Mouse (Mus musculus) embryonic facial prominence, embryonic 11.5 days (tissue): ENCODE measurements at regions not wholly inside any gene's neighbourhood (a gene's known extent, or its start where the extent isn't known, plus 50 kb on each side); places are given as distances from the start of the nearest gene placed in this dataset.

Source experiments
- ATAC-seq: fragments of 200-750 bp; cut with Nextera tagmentation; replicated peaks from 2 replicates; pipeline ENCODE4 v1.8.0; 2017; ENCODE audit warnings: low read depth; ENCODE audit not compliant: insufficient number of reproducible peaks, low FRiP score, low TSS enrichment
- DNase-seq: peaks from one replicate; pipeline ENCODE4 v3.0.0-alpha.2; 2015; ENCODE audit warnings: low spot score
- H3K27ac ChIP-seq: fragments of 300-500 bp; sonication (generic); replicated peaks from 2 replicates; pipeline ENCODE4 v1.5.1; 2014; ENCODE audit warnings: mild to moderate bottlenecking, low read depth, low read length, control low read depth
- H3K27me3 ChIP-seq: fragments of 300-500 bp; sonication (generic); 2 replicates; pipeline ENCODE4 v1.6.1; 2014; ENCODE audit warnings: mild to moderate bottlenecking, low read length, moderate library complexity, mixed read lengths; ENCODE audit not compliant: control insufficient read depth, insufficient read depth
- H3K36me3 ChIP-seq: fragments of 300-500 bp; sonication (generic); replicated peaks from 2 replicates; pipeline ENCODE4 v1.6.1; 2014; ENCODE audit warnings: low read depth, mild to moderate bottlenecking, low read length, moderate library complexity, mixed read lengths; ENCODE audit not compliant: control insufficient read depth, insufficient read depth
- H3K4me1 ChIP-seq: fragments of 300-500 bp; sonication (generic); 2 replicates; pipeline ENCODE4 v1.6.1; 2014; ENCODE audit warnings: low read length, mixed read lengths; ENCODE audit not compliant: control insufficient read depth, insufficient read depth
- H3K4me2 ChIP-seq: fragments of 300-500 bp; sonication (generic); 2 replicates; pipeline ENCODE4 v1.6.1; 2014; ENCODE audit warnings: low read depth, mild to moderate bottlenecking, control low read depth, low read length, moderate library complexity
- H3K4me3 ChIP-seq: fragments of 300-500 bp; sonication (generic); 2 replicates; pipeline ENCODE4 v1.5.1; 2014; ENCODE audit warnings: low read depth, low read length, control low read depth
- H3K9ac ChIP-seq: fragments of 300-500 bp; sonication (generic); replicated peaks from 2 replicates; pipeline ENCODE4 v1.6.1; 2014; ENCODE audit warnings: mild to moderate bottlenecking, control low read depth, low read length
- H3K9me3 ChIP-seq: fragments of 300-500 bp; sonication (generic); replicated peaks from 2 replicates; pipeline ENCODE4 v1.6.1; 2016; ENCODE audit warnings: mild to moderate bottlenecking, low read length, inconsistent platforms, mixed read lengths; ENCODE audit not compliant: control insufficient read depth
- WGBS: fragments of 180-500 bp; shearing (Covaris S2); extraction: QIAGEN DNeasy Blood & Tissue Kit; methylation state at CpG from one replicate; pipeline ENCODE4 v1.1.7; 2014; 5-methylcytosine and 5-hydroxymethylcytosine counted together

DNA sequence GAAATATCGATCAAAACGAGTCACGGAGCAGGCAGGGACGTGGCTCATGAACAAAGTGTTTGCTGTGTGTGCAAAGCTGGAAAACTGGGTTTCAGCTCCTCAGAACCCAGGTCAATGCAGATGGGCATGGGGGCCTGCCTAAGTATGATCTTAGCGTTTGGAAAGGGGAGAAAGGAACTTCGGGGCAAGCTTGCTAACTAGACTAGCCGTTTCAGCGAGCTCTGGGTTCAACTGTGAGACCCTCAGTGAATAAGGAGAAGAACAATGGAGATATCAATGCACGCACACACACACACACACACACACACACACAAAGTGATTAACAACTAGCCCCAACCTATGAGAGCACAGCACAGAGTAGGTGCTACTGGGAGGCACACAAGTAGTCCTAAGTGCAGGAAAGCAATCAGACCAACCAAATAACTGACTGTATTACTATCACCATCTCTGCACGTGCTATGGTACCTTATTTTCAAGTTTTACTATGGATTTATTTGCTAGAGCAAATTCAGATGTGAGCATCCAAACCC, 64.3 kb upstream of the Klf3 start:
- ATAC-seq (peak; percentile 53; the same call in 1 of the 2 replicates), DNase-seq (no peak)
- Histone ChIP-seq H3K27me3 (no peaks in the 10 kb centered on the region), H3K4me2 (no peak overlapping the region), H3K9me3 (no peaks in the 10 kb centered on the region), H3K4me3 (no peak overlapping the region), H3K9ac (no peak overlapping the region), H3K36me3 (no peaks in the 10 kb centered on the region), H3K4me1 (peaks cover 14% of the 10 kb centered on the region), H3K27ac (no peak overlapping the region)
- 29% methylated on average over 10 of the region's 10 CpGs for WGBS

DNA sequence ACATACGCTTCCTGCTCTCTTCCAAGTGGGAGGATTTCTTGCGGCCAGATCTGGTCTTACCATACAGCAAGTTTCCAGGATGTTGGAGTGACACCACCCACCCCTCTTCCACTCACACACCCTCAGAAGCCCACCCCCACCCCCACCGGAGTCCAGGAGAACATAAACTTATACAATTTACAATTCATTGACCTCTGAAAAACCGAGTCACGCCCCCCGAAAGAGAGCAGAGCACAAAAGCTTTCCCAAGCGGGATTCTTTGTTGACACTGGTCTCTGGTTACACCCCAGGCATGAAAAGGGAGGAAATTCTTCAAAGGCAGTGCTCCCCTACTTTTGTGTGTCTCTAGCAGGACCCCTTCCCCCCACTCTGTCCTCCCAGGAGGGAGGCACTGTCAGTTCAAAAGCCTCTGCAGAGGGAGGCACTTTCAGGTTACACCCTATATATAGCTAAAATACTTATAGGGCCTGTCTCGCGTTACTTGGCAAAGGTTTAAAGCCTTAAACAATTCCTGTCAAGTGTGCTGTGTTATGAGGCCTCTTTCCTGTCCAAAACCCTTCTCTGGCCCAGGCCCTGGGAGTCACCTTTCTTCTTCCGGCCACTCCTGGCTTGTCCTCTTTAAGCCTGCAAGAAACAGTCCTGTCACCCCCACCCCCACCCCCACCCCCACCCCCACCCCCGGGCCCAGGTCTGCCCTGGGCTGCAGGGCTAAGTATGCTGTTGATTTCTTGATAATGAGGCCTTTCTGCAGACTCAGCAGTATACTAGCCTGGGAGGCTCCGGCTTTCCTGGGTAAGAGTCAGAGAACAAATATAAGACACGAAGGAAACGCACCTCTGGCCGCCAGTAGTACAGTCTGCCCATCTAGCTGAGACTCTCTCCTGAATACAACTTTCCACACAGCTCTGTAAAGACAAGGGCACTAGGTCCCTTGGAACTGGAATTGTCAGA, 63.6 kb upstream of the Klf3 start:
- ATAC-seq (peak; percentile 74), DNase-seq (peak; percentile 76)
- Histone ChIP-seq H3K4me1 (peaks cover 14% of the 10 kb centered on the region), H3K9ac (peak overlapping the region; percentile 34), H3K9me3 (no peaks in the 10 kb centered on the region), H3K27me3 (no peaks in the 10 kb centered on the region), H3K27ac (peak overlapping the region; percentile 68), H3K36me3 (no peaks in the 10 kb centered on the region), H3K4me3 (no peak overlapping the region), H3K4me2 (no peak overlapping the region)
- WGBS, result 4% methylated on average over 15 of the region's 15 CpGs

DNA sequence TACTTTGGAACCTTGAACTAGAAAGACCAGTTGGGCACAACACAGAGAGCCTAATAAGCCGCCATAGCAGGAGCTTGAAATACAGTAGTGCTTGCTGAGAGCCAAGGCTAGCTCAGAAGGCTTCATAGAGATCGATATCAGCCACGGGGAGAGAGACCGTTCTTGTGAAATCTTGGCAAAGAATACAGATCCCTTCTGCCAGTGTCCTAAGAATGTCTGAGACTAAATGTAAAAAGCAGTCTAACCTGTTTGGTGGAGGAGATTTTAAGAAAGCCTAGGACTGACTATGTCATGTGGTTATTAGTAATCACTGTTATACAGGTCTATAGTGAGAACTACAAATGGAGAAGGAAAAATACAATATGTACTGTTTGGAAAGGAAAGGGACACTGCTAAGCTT, 59.1 kb upstream of the Klf3 start:
- Histone ChIP-seq H3K4me3 (no peak overlapping the region), H3K4me1 (peaks cover 4% of the 10 kb centered on the region; the same call in 1 of the 2 replicates), H3K4me2 (no peak overlapping the region), H3K27me3 (no peaks in the 10 kb centered on the region), H3K9ac (no peak overlapping the region), H3K27ac (no peak overlapping the region), H3K9me3 (no peaks in the 10 kb centered on the region), H3K36me3 (no peaks in the 10 kb centered on the region)
- 85% methylated on average over 4 of the region's 4 CpGs for WGBS
- DNase-seq (no peak), ATAC-seq (no peak)

DNA sequence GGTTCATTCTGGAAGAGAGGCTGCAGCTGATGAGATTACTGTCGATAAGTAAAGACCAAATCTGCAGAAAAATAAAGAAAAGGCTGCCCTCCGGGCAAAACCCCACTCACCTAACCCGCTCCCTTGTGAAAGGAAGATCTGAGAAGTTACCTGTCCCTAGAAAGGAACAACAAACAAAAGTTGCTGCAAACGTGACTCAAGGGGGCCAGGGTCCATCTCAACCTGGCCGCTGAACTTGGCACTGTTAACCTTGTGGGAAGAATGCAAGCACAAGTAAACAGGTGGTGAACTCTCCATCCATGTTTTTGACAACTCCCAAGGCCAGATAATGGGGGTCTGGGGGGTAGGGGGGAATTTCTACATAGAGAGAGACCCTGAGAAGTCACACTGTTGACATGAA, 58.7 kb upstream of the Klf3 start:
- ATAC-seq (no peak), DNase-seq (no peak)
- H3K36me3 ChIP-seq, result no peaks in the 10 kb centered on the region
- WGBS, result 84% methylated on average over 5 of the region's 5 CpGs
- H3K9me3 ChIP-seq, result no peaks in the 10 kb centered on the region
- no peaks in the 10 kb centered on the region for H3K27me3 ChIP-seq
- no peak overlapping the region for H3K4me2 ChIP-seq
- H3K9ac ChIP-seq, result no peak overlapping the region
- H3K27ac ChIP-seq, result no peak overlapping the region
- no peak overlapping the region for H3K4me3 ChIP-seq
- H3K4me1 ChIP-seq, result peaks cover 3% of the 10 kb centered on the region; the same call in 1 of the 2 replicates

DNA sequence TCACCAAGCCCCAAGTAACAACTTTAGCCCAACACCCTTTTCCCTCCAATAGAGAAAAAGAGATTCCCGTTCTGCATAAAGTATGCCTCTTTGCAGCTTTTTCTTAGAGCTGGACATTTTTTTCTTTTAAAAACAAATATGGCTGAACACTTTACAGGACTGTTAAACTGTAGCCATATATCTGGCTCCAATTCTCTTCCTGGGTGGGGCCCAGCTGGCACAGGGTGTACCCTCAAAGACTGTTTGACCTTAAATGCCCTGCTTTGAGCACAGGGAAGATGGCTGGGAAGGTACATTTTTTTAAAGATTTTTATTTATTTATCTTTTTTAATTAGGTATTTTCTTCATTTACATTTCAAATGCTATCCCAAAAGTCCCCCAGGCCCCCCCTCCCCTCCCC, 55.7 kb upstream of the Klf3 start:
- no peaks in the 10 kb centered on the region for H3K9me3 ChIP-seq
- ATAC-seq, result no peak
- H3K36me3 ChIP-seq, result no peaks in the 10 kb centered on the region
- H3K4me2 ChIP-seq, result no peak overlapping the region
- H3K9ac ChIP-seq, result no peak overlapping the region
- no peaks in the 10 kb centered on the region for H3K4me1 ChIP-seq
- 81% methylated on average over 1 of the region's 1 CpGs for WGBS
- H3K27ac ChIP-seq, result no peak overlapping the region
- H3K4me3 ChIP-seq, result no peak overlapping the region
- DNase-seq, result no peak
- H3K27me3 ChIP-seq, result no peaks in the 10 kb centered on the region

DNA sequence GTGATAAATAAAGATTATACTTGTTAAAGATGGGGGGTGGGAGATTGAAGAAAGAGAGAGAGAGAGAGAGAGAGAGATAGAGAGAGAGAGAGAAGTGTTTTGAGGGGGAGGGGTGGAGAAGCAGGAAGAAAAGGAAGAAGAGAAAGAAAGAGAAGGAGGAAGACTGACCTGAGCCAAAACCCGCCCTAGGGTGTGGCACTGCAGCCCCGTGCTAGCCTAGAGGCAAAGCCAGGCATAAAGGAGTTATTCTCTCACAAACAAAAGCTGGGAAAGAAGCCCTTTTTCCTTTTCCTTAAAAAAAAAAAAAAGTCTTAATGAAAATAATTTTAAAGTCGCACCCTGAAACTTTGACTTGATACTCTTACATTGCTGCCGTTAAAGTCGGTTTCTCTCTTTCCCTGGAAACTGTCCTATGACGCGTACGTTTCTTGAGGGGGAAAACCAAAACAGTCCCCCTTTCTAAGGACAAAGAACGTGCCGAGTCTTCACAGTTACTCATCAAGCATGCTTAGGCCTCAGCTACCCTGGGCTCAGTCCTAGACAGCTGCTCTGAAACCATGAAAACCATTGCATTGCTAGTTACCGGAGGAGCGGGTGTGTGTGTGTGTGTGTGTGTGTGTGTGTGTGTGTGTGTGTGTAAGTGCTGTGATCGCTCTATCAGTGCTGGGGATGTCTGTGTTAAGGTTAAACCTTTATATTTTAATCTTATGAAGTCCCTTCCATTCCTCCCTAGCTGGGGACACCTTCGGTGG, 53.6 kb upstream of the Klf3 start:
- DNase-seq (no peak), ATAC-seq (no peak)
- Histone ChIP-seq H3K4me2 (no peak overlapping the region), H3K36me3 (no peaks in the 10 kb centered on the region), H3K9me3 (no peaks in the 10 kb centered on the region), H3K27me3 (no peaks in the 10 kb centered on the region), H3K4me3 (no peak overlapping the region), H3K4me1 (no peaks in the 10 kb centered on the region), H3K27ac (no peak overlapping the region), H3K9ac (no peak overlapping the region)
- 69% methylated on average over 14 of the region's 14 CpGs for WGBS

DNA sequence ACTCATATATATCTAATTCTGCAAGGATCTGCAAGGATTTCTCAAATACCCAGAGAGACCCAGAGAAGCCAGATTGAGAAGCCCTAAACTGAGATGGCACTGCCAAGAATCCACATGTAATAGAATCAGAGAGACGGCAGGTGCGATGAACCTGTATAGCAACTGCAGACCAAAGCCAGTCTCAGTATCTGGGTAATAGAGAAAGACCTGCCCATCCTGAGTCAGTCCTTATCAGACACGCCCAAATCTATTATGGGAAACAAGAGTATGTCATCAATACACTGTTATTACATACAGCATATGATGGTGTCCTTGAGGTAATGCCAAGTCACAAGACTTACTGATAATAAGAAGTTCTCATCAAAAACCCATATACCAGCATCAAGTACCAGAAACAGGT, 52.8 kb upstream of the Klf3 start:
- Histone ChIP-seq H3K9ac (no peak overlapping the region), H3K4me3 (no peak overlapping the region), H3K27me3 (no peaks in the 10 kb centered on the region), H3K4me1 (no peaks in the 10 kb centered on the region), H3K27ac (no peak overlapping the region), H3K9me3 (no peaks in the 10 kb centered on the region), H3K4me2 (no peak overlapping the region), H3K36me3 (no peaks in the 10 kb centered on the region)
- no peak for DNase-seq
- WGBS, result 92% methylated on average over 3 of the region's 3 CpGs
- no peak for ATAC-seq
